In the genomic region with DNA sequence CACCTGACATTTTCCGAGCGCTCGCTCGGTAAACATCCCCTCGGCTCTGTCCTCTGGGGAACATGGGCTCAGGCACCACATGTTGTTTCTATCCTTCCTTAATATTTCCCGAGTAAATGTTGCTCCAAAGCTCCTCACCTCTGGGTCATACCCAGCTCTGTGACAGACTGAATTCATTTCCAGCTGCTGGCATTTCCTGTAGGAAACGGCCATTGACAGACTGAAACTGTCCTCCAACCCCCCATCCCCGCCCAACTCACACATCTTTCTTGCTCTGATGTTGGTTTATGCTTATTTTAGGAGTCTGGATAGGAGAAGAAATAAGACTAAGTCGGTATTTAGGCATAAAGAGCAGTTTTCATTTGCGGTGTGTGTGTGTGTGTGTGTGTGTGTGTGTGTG, we compare ENCODE assay signal across 15 mouse cellular contexts.
A peak's percentile ranks its signal among the peaks of the same experiment; 100 is the strongest.
DNase-seq lines count a peak whose midpoint lies in the region; ATAC-seq and TF ChIP-seq lines count a peak whose summit lies in the region.
"Had no signal": no experiment of that assay in that cellular context is flagged by ENCODE, and none has a peak within 500 bp of the region (broad histone marks: within the 10 kb centered on the region; RNA-seq: fewer than 3 reads in every experiment).

No protein-coding gene starts in this region.

- ATAC-seq in heart, embryonic 11.5 days (replicated peaks; ENCODE audit: insufficient number of reproducible peaks, low FRiP score, low TSS enrichment), result no peak
- no peak for ATAC-seq in lung, embryonic 14.5 days (ENCODE audit: insufficient read depth)
- ATAC-seq in monocyte, adult 5-6 weeks (replicated peaks; ENCODE audit: insufficient number of reproducible peaks, low FRiP score, low TSS enrichment, poor library complexity, severe bottlenecking), result no peak
- ATAC-seq: hindbrain, postnatal 0 days had no signal

- TF ChIP-seq CTCF in lung, embryonic 14.5 days (IDR thresholded peaks at IDR 0.05; ENCODE audit: low read depth), result no peak

- no peak overlapping the region for H3K4me3 ChIP-seq in heart, embryonic 10.5 days
- no peak overlapping the region for H3K4me3 ChIP-seq in heart, embryonic 11.5 days (ENCODE audit: low read depth, low read length)
- no peak overlapping the region for H3K4me3 ChIP-seq in lung, embryonic 14.5 days (ENCODE audit: low read depth, low read length)
- H3K4me3 ChIP-seq in brown adipose tissue, adult 24 weeks (ENCODE audit: insufficient read depth, low read depth, low read length), result no peak overlapping the region
- H3K4me3 ChIP-seq: stomach, embryonic 15.5 days had no signal

- no peak overlapping the region for H3K9ac ChIP-seq in heart, embryonic 11.5 days (ENCODE audit: low read depth, low read length)
- no peak overlapping the region for H3K9ac ChIP-seq in lung, embryonic 14.5 days
- H3K9ac ChIP-seq: stomach, embryonic 15.5 days had no signal

- 0 out of 2 replicates have a peak overlapping the region, but pooled peaks have one; percentile 25 for H3K27ac ChIP-seq in heart, embryonic 10.5 days
- no peak overlapping the region for H3K27ac ChIP-seq in heart, embryonic 11.5 days (ENCODE audit: low read depth, low read length)
- H3K27ac ChIP-seq in lung, embryonic 14.5 days (ENCODE audit: low read depth), result no peak overlapping the region
- H3K27ac ChIP-seq in brown adipose tissue, adult 24 weeks (replicated peaks; ENCODE audit: low read depth, low read length), result peak overlapping the region; percentile 67
- H3K27ac ChIP-seq: hindbrain, postnatal 0 days had no signal

- no peaks in the 10 kb centered on the region for H3K36me3 ChIP-seq in heart, embryonic 10.5 days
- H3K36me3 ChIP-seq in heart, embryonic 11.5 days (ENCODE audit: control insufficient read depth, insufficient read depth, low read length), result no peaks in the 10 kb centered on the region
- no peaks in the 10 kb centered on the region for H3K36me3 ChIP-seq in lung, embryonic 14.5 days (ENCODE audit: insufficient read depth)
- H3K36me3 ChIP-seq: stomach, embryonic 15.5 days had no signal

- peaks cover 45% of the 10 kb centered on the region for H3K4me1 ChIP-seq in heart, embryonic 10.5 days
- peaks cover 28% of the 10 kb centered on the region for H3K4me1 ChIP-seq in heart, embryonic 11.5 days (ENCODE audit: control insufficient read depth, insufficient read depth, low read length)
- H3K4me1 ChIP-seq in lung, embryonic 14.5 days (ENCODE audit: insufficient read depth), result no peaks in the 10 kb centered on the region
- peaks cover 15% of the 10 kb centered on the region for H3K4me1 ChIP-seq in brown adipose tissue, adult 24 weeks (ENCODE audit: control insufficient read depth, insufficient read depth, insufficient read length, low read length)
- H3K4me1 ChIP-seq: stomach, embryonic 15.5 days had no signal

- 82% methylated on average over 10 of the region's 10 CpGs for WGBS in heart, embryonic 10.5 days
- WGBS in heart, embryonic 11.5 days (ENCODE audit: insufficient replicate concordance), result 83% methylated on average over 10 of the region's 10 CpGs
- WGBS in lung, embryonic 14.5 days, result 48% methylated on average over 10 of the region's 10 CpGs

- H3K4me2 ChIP-seq in heart, embryonic 11.5 days, result no peak overlapping the region
- peak overlapping the region; percentile 26; the same call in 1 of the 2 replicates for H3K4me2 ChIP-seq in lung, embryonic 14.5 days
- H3K4me2 ChIP-seq: stomach, embryonic 15.5 days had no signal

- H3K27me3 ChIP-seq in heart, embryonic 10.5 days (ENCODE audit: insufficient read depth, poor library complexity, severe bottlenecking), result no peaks in the 10 kb centered on the region
- H3K27me3 ChIP-seq in heart, embryonic 11.5 days (ENCODE audit: control insufficient read depth, insufficient read depth, low read length), result no peaks in the 10 kb centered on the region
- no peaks in the 10 kb centered on the region for H3K27me3 ChIP-seq in lung, embryonic 14.5 days (ENCODE audit: insufficient read depth, low read length)
- H3K27me3 ChIP-seq: stomach, embryonic 15.5 days had no signal

- H3K9me3 ChIP-seq in heart, embryonic 10.5 days, result no peaks in the 10 kb centered on the region; the same call in 1 of the 2 replicates
- H3K9me3 ChIP-seq in heart, embryonic 11.5 days (replicated peaks; ENCODE audit: control insufficient read depth, low read length), result no peaks in the 10 kb centered on the region
- H3K9me3 ChIP-seq in lung, embryonic 14.5 days (ENCODE audit: low read depth, low read length), result no peaks in the 10 kb centered on the region
- H3K9me3 ChIP-seq: stomach, embryonic 15.5 days had no signal

- no peak for DNase-seq in heart, embryonic 10.5 days (ENCODE audit: low spot score)
- peak; percentile 37 for DNase-seq in lung, embryonic 14.5 days
- no peak for DNase-seq in lung, postnatal 14 days
- peak; percentile 19 to 41 for DNase-seq in kidney, postnatal 36 days
- DNase-seq: cerebellum, adult 11-12 months; cerebellum, postnatal 36 days; layer of hippocampus, postnatal 36 days; left cerebral cortex, postnatal 4 days; spleen, adult 18-20 months; thymus, postnatal 36 days had no signal

Comparison
In these comparisons a context has a peak if more than half of its experiments do, and no peak if none do; other contexts are left out.
1. DNase-seq: peak in lung, embryonic 14.5 days (single experiment) and kidney, postnatal 36 days (2 of 2); none in heart, embryonic 10.5 days (single experiment) and lung, postnatal 14 days (single experiment).
2. H3K27ac ChIP-seq: peak in heart, embryonic 10.5 days (single experiment) and brown adipose tissue, adult 24 weeks (single experiment); none in heart, embryonic 11.5 days (single experiment) and lung, embryonic 14.5 days (single experiment).